Mouse (Mus musculus) retina, postnatal 1 day (tissue): ENCODE results near the gene Hs3st3a1.

ENCODE experiments used
- DNase-seq: peaks from one replicate; pipeline ENCODE4 v3.0.0-alpha.2; 2012

The Hs3st3a1 gene

DNA sequence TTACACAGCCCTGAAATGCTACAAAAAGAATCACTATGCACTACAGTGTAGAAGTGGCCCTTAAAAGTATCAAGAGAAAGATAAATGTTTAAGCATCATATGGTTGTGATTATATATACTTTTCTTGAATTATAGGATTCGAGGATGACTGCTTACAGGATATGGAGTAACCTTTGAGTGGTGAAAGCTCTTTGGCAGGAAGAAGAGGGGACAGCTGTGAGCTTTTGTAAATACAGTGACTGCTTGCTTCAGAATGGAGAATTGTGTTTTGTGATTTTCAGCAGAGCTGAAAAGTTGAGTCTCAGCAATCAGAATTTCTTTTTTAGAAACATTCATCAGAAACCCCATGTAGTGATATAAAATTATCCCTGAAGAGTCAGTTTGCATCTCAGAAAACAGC, 124.3 kb downstream of the Hs3st3a1 start:
- DNase-seq: no peak

GRCm38 (mm10) chr11:64560471-64560870, 125.3 kb downstream of the Hs3st3a1 start:
- DNase-seq: no peak

DNA sequence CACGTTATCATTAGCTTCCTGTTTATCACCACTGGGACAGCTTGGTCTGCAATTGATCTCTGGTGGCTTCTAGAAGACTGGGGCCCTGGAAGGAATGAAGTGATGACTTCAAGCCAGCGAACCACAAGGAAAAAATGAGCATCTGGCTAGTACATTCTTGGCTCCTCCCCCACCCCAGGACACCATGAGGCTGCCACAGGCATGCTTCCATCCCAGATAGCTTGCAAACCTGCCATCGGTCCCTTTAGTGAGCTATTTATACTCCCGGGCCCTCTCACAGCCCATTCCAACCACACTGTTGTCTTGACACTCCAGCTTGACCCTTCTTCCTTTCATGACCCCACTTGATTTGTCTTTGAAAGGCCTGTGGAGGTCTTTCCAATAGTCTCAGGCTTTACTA, 127.6 kb downstream of the Hs3st3a1 start:
- DNase-seq: no peak
